Mouse (Mus musculus) stomach, postnatal 0 days (tissue): ENCODE data around the gene Nppb.

Source experiments
- CTCF ChIP-seq: IDR thresholded peaks from 2 replicates; pipeline ENCODE4 v1.5.1; 2016; ENCODE audit warnings: antibody characterized with exemption, low read depth, mild to moderate bottlenecking, moderate library complexity
- EP300 ChIP-seq: optimal IDR thresholded peaks from 2 replicates; pipeline ENCODE3; 2016; ENCODE audit warnings: antibody characterized with exemption

GRCm38 (mm10) chr4:147965712-147966111 lies 19.9 kb upstream of the Nppb start:
- TF ChIP-seq CTCF (no peak), EP300 (no peak)
